Comparison of ENCODE assay signal across 23 mouse cellular contexts in the genomic region with DNA sequence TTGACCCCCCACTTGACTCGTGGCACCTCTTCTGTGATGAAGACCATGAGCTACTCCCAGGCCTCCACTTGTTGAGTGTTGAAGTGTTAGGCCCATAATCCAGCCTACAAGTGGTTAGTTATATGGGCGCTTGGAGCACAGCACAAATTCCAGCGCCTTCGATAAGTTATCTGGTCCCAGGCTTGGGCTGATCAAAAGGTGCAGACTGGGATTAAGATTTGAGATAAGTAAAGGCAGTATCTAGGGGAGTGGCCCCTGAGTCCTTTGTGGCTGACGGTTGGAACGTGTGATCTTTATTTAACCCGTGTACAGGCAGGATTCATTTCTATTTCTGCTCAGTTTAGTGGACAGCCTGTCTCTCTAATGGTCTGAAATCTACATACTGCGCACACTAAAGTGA.
"Had no signal": no experiment of that assay in that cellular context is flagged by ENCODE, and none has a peak within 500 bp of the region (broad histone marks: within the 10 kb centered on the region; RNA-seq: fewer than 3 reads in every experiment).

No protein-coding gene starts in this region.

- H3K4me3 ChIP-seq: limb, embryonic 10.5 days; limb, embryonic 13.5 days; liver, embryonic 12.5 days; liver, embryonic 15.5 days; lung, embryonic 15.5 days; megakaryocyte, embryonic 14.5 days; midbrain, embryonic 10.5 days; midbrain, embryonic 13.5 days; myocyte; neural tube, embryonic 13.5 days; stomach, embryonic 15.5 days had no signal

- H3K4me2 ChIP-seq: limb, embryonic 13.5 days; liver, embryonic 12.5 days; liver, embryonic 15.5 days; lung, embryonic 15.5 days; midbrain, embryonic 13.5 days; neural tube, embryonic 13.5 days; stomach, embryonic 15.5 days had no signal

- H3K9ac ChIP-seq: limb, embryonic 13.5 days; liver, embryonic 12.5 days; liver, embryonic 15.5 days; lung, embryonic 15.5 days; midbrain, embryonic 13.5 days; neural tube, embryonic 13.5 days; stomach, embryonic 15.5 days had no signal

- H3K4me1 ChIP-seq: limb, embryonic 10.5 days; limb, embryonic 13.5 days; liver, embryonic 12.5 days; liver, embryonic 15.5 days; lung, embryonic 15.5 days; megakaryocyte, embryonic 14.5 days; midbrain, embryonic 10.5 days; midbrain, embryonic 13.5 days; neural tube, embryonic 13.5 days; stomach, embryonic 15.5 days had no signal

- H3K27ac ChIP-seq: limb, embryonic 10.5 days; limb, embryonic 13.5 days; liver, embryonic 12.5 days; liver, embryonic 15.5 days; lung, embryonic 15.5 days; midbrain, embryonic 10.5 days; midbrain, embryonic 13.5 days; neural tube, embryonic 13.5 days; stomach, embryonic 15.5 days had no signal

- H3K27me3 ChIP-seq: limb, embryonic 13.5 days; liver, embryonic 12.5 days; liver, embryonic 15.5 days; lung, embryonic 15.5 days; megakaryocyte, embryonic 14.5 days; midbrain, embryonic 13.5 days; neural tube, embryonic 13.5 days; stomach, embryonic 15.5 days had no signal

- DNase-seq: kidney, postnatal 14 days; kidney, postnatal 4 days; layer of hippocampus, adult 9-11 months; liver; lung, adult 18-20 months; lung, postnatal 10 days; lung, postnatal 36 days; retina, postnatal 1 day; right cerebral cortex, postnatal 25 days; spleen, adult 18-20 months; thymus, postnatal 25 days had no signal

- H3K36me3 ChIP-seq: limb, embryonic 10.5 days; limb, embryonic 13.5 days; liver, embryonic 12.5 days; liver, embryonic 15.5 days; lung, embryonic 15.5 days; midbrain, embryonic 10.5 days; midbrain, embryonic 13.5 days; neural tube, embryonic 13.5 days; stomach, embryonic 15.5 days had no signal

- H3K9me3 ChIP-seq: limb, embryonic 10.5 days; limb, embryonic 13.5 days; liver, embryonic 12.5 days; liver, embryonic 15.5 days; lung, embryonic 15.5 days; midbrain, embryonic 10.5 days; midbrain, embryonic 13.5 days; neural tube, embryonic 13.5 days; stomach, embryonic 15.5 days had no signal

- ATAC-seq: liver, embryonic 12.5 days; midbrain, embryonic 13.5 days; midbrain, embryonic 16.5 days had no signal
